18 mouse cellular contexts compared by ENCODE assay signal in the genomic region with DNA sequence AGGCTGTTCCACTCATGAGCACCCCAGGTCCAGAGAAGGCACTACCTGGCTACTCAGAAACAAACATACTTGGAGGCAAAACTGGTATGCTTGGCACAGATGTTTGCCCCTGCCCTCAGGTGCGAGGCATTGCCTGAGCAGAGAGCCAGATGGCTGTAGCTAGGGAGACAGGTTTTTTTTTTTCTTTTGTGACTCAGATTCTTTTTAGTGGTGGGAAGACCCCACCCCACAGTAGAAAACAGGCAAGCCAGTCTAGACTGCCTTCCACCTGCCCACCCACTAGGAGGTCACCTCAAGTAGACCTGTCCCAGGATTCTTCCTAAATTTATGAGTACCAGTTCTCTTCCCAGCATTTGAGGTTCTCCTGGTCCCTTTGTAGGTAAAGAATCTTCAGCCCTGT.
"Had no signal": no experiment of that assay in that cellular context is flagged by ENCODE, and none has a peak within 500 bp of the region (broad histone marks: within the 10 kb centered on the region; RNA-seq: fewer than 3 reads in every experiment).

No protein-coding gene starts in this region.

- H3K9me3 ChIP-seq: liver, embryonic 15.5 days; lung, embryonic 15.5 days; megakaryocyte, embryonic 14.5 days; midbrain, embryonic 13.5 days; midbrain, embryonic 15.5 days; neural tube, embryonic 13.5 days; neural tube, embryonic 15.5 days had no signal

- H3K27me3 ChIP-seq: liver, embryonic 15.5 days; lung, embryonic 15.5 days; midbrain, embryonic 13.5 days; midbrain, embryonic 15.5 days; neural tube, embryonic 13.5 days; neural tube, embryonic 15.5 days had no signal

- H3K4me3 ChIP-seq: liver, embryonic 15.5 days; lung, embryonic 15.5 days; megakaryocyte, embryonic 14.5 days; midbrain, embryonic 13.5 days; midbrain, embryonic 15.5 days; myocyte; neural tube, embryonic 13.5 days; neural tube, embryonic 15.5 days had no signal

- DNase-seq: liver, postnatal 0 days; lung, adult 2 months; lung, postnatal 14 days; lung, postnatal 36 days; retina, postnatal 1 day; right cerebral cortex, adult 18-20 months; thymus, adult 18-20 months; thymus, postnatal 14 days; thymus, postnatal 36 days had no signal

- H3K4me1 ChIP-seq: liver, embryonic 15.5 days; lung, embryonic 15.5 days; megakaryocyte, embryonic 14.5 days; midbrain, embryonic 15.5 days; neural tube, embryonic 13.5 days; neural tube, embryonic 15.5 days had no signal

- H3K27ac ChIP-seq: liver, embryonic 15.5 days; lung, embryonic 15.5 days; macrophage; midbrain, embryonic 13.5 days; midbrain, embryonic 15.5 days; neural tube, embryonic 13.5 days; neural tube, embryonic 15.5 days had no signal

- H3K36me3 ChIP-seq: liver, embryonic 15.5 days; lung, embryonic 15.5 days; midbrain, embryonic 13.5 days; midbrain, embryonic 15.5 days; neural tube, embryonic 13.5 days; neural tube, embryonic 15.5 days had no signal
